Mouse (Mus musculus) Muller cell, postnatal 12 days (primary cell): ENCODE results near the gene Rnf7.
"Not testable (repeated sequence)": the region's sequence is repeated elsewhere in the genome, so short reads cannot be mapped to it uniquely, and the experiment has no call there.

Experiments
- DNase-seq: peaks from one replicate; pipeline ENCODE4 v3.0.0-alpha.2; 2015; ENCODE audit errors: inconsistent ontology term

The Rnf7 gene

DNA sequence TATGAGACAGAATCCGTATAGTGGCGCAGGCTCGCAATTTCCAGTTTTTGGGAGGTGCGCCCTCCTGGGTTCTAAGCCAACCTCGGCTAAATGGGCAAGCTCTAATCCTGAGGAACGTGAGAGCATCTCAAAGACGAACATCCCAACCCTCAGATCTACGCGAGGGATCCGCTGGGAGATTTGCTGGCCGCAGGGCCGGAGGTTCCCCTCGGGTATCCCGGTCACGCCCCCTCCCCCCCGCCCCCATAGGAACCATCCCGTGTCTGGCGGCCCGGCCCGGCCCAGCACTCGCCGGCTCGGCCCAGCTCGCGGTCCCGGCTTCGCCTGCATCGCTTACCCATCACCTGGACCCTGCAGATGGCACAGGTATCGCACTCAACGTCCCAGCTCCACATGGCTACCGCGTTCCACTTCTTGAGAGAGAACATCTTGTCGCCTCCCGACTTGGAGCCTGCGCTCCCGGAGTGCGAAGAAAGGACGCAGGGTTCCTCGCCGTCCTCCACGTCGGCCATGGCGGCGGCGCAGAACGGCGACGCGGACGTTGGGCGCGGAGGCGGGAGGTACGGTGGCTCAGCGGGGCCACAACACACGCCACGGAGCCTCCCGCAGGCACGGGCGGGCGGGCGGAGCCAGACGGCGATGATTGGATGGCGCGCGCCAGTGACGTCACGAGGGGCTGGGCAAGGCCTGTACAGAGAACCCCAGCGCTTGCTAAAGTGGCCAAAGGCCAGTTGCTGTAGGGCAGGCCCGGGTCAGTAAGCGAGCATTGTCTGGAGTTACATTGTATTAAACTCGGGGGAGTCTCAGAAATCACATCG, at the start of gene Rnf7:
Rnf7 (minus strand) TSS at position 605 of the 818 bp plus-strand sequence.
- DNase-seq, result peak; percentile 99

GRCm38 (mm10) chr9:96526011-96526410, 47.5 kb upstream of the Rnf7 start:
- no peak for DNase-seq

- no peak for DNase-seq
These were observed 46.6 kb upstream of the Rnf7 start, which contains the start of gene Gm28729 for GRCm38 (mm10) chr9:96524972-96525506. Gene Gm28729, minus strand, starts transcription at chr9:96525264.

- no peak for DNase-seq
These were observed 44.7 kb upstream of the Rnf7 start for GRCm38 (mm10) chr9:96523148-96523547.

DNA sequence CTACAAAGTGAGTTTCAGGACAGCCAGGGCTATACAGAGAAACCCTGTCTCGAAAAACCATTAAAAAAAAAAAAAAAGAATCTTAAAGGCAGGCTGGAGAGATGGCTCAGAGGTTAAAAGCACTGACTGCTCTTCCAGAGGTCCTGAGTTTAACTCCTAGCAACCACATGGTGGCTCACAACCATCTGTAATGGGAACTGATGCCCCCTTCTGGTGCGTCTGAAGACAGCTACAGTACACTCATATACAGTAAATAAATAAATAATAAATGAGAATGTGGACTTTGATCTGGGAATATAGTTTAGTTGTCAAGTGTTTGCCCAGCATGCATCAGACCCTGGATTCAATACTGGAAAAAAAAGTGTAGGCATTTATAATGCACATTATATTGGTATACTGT, 43.1 kb upstream of the Rnf7 start:
- DNase-seq, result not testable (repeated sequence)

DNA sequence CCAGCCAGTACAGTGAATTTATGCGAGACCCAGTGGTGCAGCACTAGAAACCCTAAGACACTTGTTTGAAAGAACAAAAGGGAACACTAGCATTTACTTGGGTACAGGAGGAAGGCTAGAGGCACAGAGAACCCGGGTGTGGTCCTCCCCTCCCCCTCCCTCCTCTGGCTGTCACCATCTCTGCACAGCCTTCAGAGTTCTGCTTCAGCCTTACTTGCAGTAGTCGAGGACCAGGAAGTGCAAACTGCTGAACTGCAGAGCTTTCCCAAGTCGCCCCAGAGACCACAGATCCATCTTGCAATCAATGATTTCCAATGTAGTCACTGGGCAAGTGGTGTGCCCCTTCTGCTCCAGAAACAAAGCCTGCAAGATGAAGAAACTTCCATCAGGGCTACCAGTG, 39.0 kb upstream of the Rnf7 start:
- DNase-seq, result no peak

GRCm38 (mm10) chr9:96516806-96517205, 38.3 kb upstream of the Rnf7 start:
- DNase-seq, result no peak

DNA sequence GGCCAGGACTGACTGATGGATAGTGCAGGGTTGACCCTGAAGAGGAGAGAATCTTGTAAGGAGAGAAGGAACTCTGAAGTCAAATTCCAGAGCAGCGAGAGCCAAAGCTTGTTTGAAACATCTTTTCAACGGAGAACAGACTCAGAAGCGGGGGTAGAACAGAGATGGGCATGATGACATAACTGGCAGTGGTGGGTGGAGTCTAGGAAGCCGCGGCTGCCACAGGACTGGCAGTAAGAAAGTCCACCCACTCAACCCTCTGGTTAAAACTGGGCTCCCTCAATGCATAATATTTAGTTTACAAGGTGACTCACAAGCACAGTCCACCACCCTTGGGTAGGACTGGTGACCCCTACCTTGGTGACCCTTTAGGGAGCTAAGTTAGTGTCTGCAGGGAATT, 37.3 kb upstream of the Rnf7 start:
- no peak for DNase-seq

- no peak for DNase-seq
These were observed 35.8 kb upstream of the Rnf7 start for GRCm38 (mm10) chr9:96514278-96514677.

DNA sequence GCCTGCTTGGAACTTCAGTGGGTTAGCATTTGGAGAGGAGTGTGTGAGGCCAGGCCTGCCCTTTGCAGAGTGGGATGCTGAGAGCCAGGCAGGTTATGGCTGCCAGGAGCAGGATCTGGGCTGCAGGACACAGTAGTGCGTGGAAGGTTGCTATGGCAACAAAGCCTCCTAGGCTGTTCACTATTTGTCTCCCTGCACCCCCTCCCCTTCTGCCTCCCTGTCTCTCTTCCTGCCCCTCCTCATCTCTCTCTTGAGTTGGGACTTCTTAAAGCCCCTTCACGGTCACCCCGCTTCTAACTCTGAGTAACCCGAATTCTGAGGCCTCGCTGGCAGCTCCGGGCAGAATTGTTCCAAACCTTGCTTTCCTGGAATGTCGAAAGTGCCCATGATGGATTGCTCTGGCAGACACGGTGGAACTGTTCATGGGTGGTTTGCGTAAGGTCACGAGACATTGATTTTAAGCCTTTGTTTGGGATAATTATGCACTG, 27.6 kb upstream of the Rnf7 start:
- DNase-seq, result peak; percentile 69

DNA sequence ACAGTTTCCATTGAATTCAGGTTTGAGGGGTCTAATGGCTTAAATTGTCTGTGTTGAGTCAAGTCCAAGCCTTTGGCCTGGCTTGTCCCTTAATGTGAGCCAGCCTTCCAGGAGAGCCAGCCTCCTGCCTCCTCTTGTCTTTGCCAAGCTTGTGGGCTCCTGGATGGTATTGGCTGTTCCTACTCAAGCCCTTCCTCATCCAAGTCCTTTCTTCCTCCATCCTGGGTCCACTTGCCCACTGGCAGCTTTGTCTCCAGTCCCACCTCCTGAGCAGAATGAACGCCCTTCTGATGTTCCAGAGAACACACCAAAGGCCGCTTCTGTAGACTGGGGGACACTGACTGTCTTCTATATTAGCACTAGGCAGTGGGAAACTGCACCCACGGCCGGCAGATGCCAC, 26.7 kb upstream of the Rnf7 start:
- DNase-seq, result no peak

DNA sequence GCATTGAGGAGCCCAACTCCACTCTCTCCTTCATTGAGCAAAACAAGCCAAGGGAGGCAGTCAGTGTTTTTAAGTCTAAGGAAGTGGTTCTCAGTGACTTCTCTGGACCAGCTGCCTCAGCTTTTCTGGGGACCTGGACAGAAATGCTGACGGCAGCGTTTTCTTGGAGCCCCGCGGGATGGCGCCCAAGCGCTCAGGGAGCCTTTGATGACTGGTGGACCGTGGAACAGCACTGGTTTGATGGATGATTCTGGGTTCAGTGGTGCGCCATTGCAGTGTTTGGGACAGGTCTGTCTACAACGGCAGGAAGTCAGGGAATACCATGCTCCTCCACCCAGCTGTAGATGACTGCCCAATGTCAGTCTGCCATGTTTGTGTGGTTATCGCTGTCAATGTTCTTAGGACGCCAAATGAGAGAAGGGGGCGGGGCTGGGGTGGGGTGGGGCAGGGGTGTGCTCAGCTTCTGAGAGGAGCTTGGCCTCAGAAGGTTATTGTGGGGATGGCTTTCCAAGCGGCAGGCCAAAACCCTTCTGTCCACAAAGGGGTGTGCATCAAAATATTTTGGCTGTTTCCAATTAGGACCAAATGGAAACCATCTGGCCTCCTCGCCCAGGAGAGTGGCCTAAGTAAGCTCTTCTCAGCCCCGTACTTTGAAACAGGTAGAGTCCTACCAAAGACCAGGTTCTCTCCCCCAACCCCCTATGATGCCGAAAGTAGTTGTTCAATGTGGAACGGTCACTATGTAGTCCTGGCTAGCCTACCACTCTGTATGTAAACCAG, 25.8 kb upstream of the Rnf7 start:
- no peak for DNase-seq

DNA sequence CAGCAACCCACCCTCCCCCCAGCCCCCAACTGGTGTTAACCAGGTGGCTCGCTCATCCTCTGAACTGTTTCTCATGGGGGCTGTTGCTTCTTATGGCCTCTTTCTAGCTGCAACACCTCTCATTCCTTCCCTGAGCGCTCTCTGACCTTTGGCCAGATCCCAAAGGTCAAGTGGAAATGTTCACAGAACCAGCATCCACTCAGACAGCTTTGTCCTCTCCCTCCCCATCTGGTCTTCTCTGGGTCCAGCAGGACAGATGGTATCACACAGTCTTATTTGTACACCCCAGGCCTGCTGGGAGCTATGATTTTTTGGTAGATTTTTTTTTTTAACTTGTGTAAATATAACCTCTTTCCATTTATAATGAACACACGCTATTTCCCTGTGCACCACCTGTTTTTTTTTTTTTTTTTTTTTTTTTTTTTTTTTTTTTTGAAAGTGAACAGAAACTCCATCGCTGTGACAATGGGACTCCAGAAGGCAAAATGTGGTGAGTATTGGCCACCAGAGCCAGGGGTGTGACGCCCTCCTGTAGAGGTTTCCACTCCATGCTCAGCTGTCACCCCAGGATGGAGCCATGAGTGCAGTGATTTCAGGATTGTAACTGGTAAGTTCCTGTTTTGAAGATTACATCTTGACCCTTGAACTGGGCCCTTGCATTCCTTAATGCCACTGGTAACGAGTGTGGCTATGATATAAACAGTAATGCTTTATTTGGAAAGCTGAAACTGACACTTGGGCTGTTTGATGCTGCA, 24.6 kb upstream of the Rnf7 start:
- DNase-seq, result no peak

- no peak for DNase-seq
These were observed 22.7 kb upstream of the Rnf7 start for GRCm38 (mm10) chr9:96501217-96501616.

DNA sequence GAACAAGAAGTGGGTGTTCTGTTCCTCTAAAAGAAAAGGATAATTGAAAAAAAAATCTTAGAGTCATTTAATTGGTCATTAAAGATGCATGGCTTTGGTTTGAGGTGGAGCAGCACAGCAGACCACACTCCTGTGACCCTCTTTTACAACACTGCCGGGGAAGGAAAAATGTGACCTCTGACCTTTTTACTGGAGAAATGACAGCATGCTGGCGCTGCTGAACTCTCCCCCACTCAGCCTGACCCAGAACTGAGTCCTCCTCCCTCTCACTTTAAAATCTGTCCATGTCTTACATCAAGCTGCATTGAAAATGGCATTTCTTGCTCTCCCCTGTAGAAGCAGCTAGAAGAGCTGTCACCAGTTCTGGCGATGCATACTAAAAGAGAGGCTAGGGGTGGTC, 14.7 kb upstream of the Rnf7 start:
- no peak for DNase-seq

DNA sequence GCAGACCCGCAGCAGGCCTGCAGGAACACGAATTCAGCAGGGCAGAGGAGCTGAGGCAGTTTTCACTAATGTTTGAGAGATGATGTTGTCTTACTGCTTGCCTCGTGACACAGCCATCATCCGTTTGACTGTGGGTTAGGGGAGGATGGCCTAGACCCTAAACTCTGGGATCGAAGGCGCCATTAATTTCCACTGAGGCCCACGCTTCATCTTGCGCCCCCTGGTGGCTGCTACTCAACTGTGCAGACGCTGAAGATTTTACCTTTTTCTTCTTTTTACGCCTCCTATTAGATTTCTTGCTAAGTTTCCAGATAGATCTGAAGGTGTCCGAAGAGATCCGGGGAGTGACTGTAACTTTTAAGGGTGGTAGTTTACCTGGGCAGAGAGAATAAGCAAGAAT, 13.3 kb upstream of the Rnf7 start:
- no peak for DNase-seq

DNA sequence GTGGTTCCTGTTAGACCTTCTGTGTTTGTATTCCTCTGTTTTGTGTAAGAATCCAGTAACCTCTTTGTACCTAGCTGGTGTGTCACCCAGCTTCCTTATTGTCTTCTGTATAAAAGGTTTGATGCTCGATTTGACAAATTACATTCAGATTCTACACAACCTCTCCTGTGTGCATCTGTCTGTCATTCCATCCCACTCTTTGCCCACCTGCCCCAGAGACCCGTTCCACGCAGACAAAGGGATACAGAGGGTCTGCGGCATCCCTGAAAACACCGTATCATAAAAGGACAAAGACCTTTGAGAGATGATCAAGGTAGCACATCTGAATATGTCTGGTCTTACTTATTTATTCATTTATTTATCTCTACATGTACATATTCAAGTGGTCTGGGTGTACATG, 9.4 kb upstream of the Rnf7 start:
- DNase-seq, result not testable (repeated sequence)

- DNase-seq, result no peak
These were observed 5.2 kb upstream of the Rnf7 start for GRCm38 (mm10) chr9:96483648-96484047.

GRCm38 (mm10) chr9:96483028-96483427, 4.6 kb upstream of the Rnf7 start:
- no peak for DNase-seq

DNA sequence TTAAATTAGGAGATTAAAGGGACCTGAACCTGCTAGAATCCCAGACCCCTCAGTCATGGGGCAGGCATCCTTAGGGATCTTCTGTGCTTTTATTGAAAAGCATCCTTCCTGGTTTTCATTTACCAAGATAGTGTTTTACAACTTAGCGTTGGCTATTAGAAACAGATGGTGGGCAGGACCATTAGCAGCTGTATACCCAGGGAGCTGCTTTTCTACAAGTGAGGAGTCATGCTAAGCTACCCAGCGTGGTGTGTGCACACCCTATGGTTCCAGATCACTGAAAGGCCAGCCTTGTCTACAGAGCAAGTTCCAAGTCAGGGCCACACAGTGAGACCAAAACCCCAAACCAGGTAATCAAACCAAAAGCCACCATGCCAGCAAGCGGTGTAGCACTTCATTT, 6.1 kb downstream of the Rnf7 start:
- no peak for DNase-seq

DNA sequence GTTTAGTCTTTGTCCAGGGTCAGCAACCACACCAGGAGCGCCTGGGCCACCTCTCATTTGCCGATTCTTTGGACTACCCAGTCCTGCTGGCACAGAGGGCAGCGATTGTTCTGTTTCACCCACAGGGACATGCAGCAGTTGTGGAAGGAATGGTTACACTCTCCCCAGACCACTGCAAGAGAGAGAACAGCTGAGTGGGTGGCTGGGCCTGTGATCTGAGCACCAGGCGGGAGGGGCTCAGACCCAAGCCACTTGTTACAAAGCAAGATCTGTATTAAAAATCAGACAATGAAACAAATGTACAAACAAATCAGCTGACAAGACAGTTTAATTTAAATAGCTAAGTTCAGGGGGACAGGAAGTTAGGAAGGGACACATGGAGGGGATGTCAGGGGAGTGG, 6.8 kb downstream of the Rnf7 start:
- not testable (repeated sequence) for DNase-seq
